Mouse (Mus musculus) erythroblast, embryonic 14.5 days (primary cell): ENCODE data around the gene Prkar1a.

Experiments used
- GATA1 ChIP-seq: IDR thresholded peaks from 2 replicates; pipeline ENCODE4 v1.6.1; 2012; ENCODE audit warnings: low read length, inconsistent platforms, mixed read lengths
- TAL1 ChIP-seq: IDR thresholded peaks from 3 replicates; pipeline ENCODE4 v1.6.1; 2012; ENCODE audit warnings: low read length, inconsistent platforms, mixed read lengths

DNA sequence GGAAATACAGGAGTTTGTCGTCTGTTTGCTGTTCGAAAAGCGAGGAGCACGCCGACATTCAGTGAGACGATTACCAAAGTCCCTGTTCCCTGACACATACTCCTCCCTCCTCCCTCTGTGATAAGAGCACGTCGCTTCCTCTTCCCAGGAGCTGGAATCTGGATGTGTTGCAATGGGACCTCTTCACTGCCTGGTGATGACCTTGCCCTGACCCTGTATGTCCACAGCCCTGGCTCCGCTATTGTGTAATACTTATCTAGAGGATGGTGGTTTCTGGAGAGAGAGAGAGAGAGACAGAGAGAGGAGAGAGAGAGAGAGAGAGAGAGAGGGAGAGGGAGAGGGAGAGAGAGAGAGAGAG, 56.8 kb downstream of the Prkar1a start:
- TF ChIP-seq GATA1 (no peak), TAL1 (no peak)
